Mouse (Mus musculus) CH12.LX (cell line): ENCODE measurements around the gene Btbd16. TPM values are rescaled to one million over a fixed set of nuclear protein-coding genes. Genes with fewer than 3 reads are reported as not detected.

ENCODE experiments used
- DNase-seq: peaks from one replicate; pipeline ENCODE4 v3.0.0-alpha.2; 2013; ENCODE audit errors: extremely low read depth
- H3K27ac ChIP-seq: 2 replicates; pipeline ENCODE4 v1.5.1; 2012; ENCODE audit warnings: low read depth, mild to moderate bottlenecking, control low read depth, moderate library complexity; ENCODE audit not compliant: insufficient read depth
- H3K27me3 ChIP-seq: replicated peaks from 2 replicates; pipeline ENCODE3; 2012; ENCODE audit warnings: inconsistent platforms
- H3K36me3 ChIP-seq, 2 experiments: replicated peaks in 1 of 2; 2 replicates each; pipeline versions ENCODE3 to v1.6.1; 2012; ENCODE audit warnings: inconsistent platforms in 1 of 2, low read length in 1 of 2, mild to moderate bottlenecking in 1 of 2, mixed read lengths in 1 of 2, moderate library complexity in 1 of 2; ENCODE audit not compliant: control insufficient read depth in 1 of 2, insufficient read depth in 1 of 2
- H3K4me1 ChIP-seq, 2 experiments: 2 replicates each; pipeline ENCODE4 v1.6.1; 2012; ENCODE audit warnings: inconsistent platforms in 1 of 2, moderate library complexity in 1 of 2; ENCODE audit not compliant: insufficient read depth in 2 of 2, control insufficient read depth in 1 of 2
- H3K4me2 ChIP-seq: 2 replicates; pipeline ENCODE4 v1.6.1; 2012; ENCODE audit warnings: low read depth, mild to moderate bottlenecking, control low read depth; ENCODE audit not compliant: poor library complexity, insufficient read depth, severe bottlenecking
- H3K4me3 ChIP-seq, 3 experiments: fragments of 150-350 bp in 1 of 3; sonication (generic) in 1 of 3; replicated peaks in 1 of 3; 2 replicates each; pipeline versions ENCODE3 to v1.5.1; 2011 to 2012; ENCODE audit warnings: low read depth in 2 of 3, low read length in 2 of 3, mild to moderate bottlenecking in 2 of 3, moderate library complexity in 2 of 3, control low read depth in 1 of 3, improper control_type of control experiment in 1 of 3, inconsistent platforms in 1 of 3, mixed read lengths in 1 of 3; ENCODE audit not compliant: poor library complexity in 1 of 3
- H3K79me2 ChIP-seq: replicated peaks from 2 replicates; pipeline ENCODE4 v1.6.1; 2012; ENCODE audit warnings: mild to moderate bottlenecking, moderate library complexity; ENCODE audit not compliant: control insufficient read depth, poor library complexity, insufficient read depth, severe bottlenecking; ENCODE audit errors: extremely low read depth
- H3K9ac ChIP-seq: 2 replicates; pipeline ENCODE4 v1.6.1; 2012; ENCODE audit warnings: low read depth, mild to moderate bottlenecking, control low read depth, moderate library complexity; ENCODE audit not compliant: insufficient read depth
- H3K9me3 ChIP-seq: replicated peaks from 2 replicates; pipeline ENCODE3; 2012; ENCODE audit warnings: low read length, inconsistent platforms, mixed read lengths
- CTCF ChIP-seq, 2 experiments: IDR thresholded peaks in 1 of 2; conservative IDR thresholded peaks in 1 of 2; 2 replicates each; pipeline ENCODE4 v1.5.1; 2011 to 2012; ENCODE audit warnings: low read depth in 2 of 2, low read length in 2 of 2, improper control_type of control experiment in 1 of 2, inconsistent platforms in 1 of 2, mild to moderate bottlenecking in 1 of 2, moderate library complexity in 1 of 2
- JUND ChIP-seq: conservative IDR thresholded peaks from 2 replicates; pipeline ENCODE4 v1.6.1; 2011; ENCODE audit warnings: low read depth, low read length, improper control_type of control experiment
- MAFK ChIP-seq: IDR thresholded peaks from 2 replicates; pipeline ENCODE4 v1.6.1; 2011; ENCODE audit warnings: low read length, improper control_type of control experiment; ENCODE audit not compliant: insufficient replicate concordance
- MYC ChIP-seq: IDR thresholded peaks from 2 replicates; pipeline ENCODE4 v1.6.1; 2011; ENCODE audit warnings: low read depth, mild to moderate bottlenecking, improper control_type of control experiment, low read length
- NELFE ChIP-seq: IDR thresholded peaks from 2 replicates; pipeline ENCODE4 v1.6.1; 2011; ENCODE audit warnings: low read depth, low read length, improper control_type of control experiment
- RAD21 ChIP-seq: IDR thresholded peaks from 2 replicates; pipeline ENCODE4 v1.6.1; 2011; ENCODE audit warnings: low read depth, mild to moderate bottlenecking, low read length, improper control_type of control experiment, moderate library complexity
- RCOR1 ChIP-seq: conservative IDR thresholded peaks from 2 replicates; pipeline ENCODE4 v1.6.1; 2012; ENCODE audit warnings: low read depth, mild to moderate bottlenecking, inconsistent platforms, low read length, improper control_type of control experiment
- SIN3A ChIP-seq: IDR thresholded peaks from 2 replicates; pipeline ENCODE4 v1.6.1; 2012; ENCODE audit warnings: low read length, improper control_type of control experiment, inconsistent platforms
- SMC3 ChIP-seq: IDR thresholded peaks from 2 replicates; pipeline ENCODE4 v1.6.1; 2011; ENCODE audit warnings: low read depth, low read length, improper control_type of control experiment
- USF1 ChIP-seq: IDR thresholded peaks from 2 replicates; pipeline ENCODE4 v1.6.1; 2014; ENCODE audit warnings: low read depth, mild to moderate bottlenecking, inconsistent platforms, low read length, improper control_type of control experiment
- dilution Hi-C: fragments of 300-500 bp; cut with MboI; formaldehyde crosslinking; loops from 2 replicates; pipeline ENCODE4 v1.14.3; 2020; ENCODE audit warnings: low sequenced_read_pairs; ENCODE audit not compliant: extremely low pct_unique_long_range_greater_than_20kb, extremely low pct_ligation_motif_present
- in situ Hi-C: fragments of 300-500 bp; cut with MboI; formaldehyde crosslinking; loops from 3 replicates; pipeline ENCODE4 v1.14.3; 2019; ENCODE audit warnings: low sequenced_read_pairs, low pct_ligation_motif_present, low pct_unique_long_range_greater_than_20kb, mixed read lengths
- polyA plus RNA-seq: library from polyadenylated mRNA; unstranded; fragments of >175 nt; gene quantifications from 2 replicates; pipeline ENCODE4 v1.2.1, GENCODE M21; 2012; ENCODE audit warnings: low read depth; ENCODE audit not compliant: insufficient read length
- total RNA-seq, 2 experiments: library from RNA; depleted of rRNA; stranded (reverse); fragments of 300-350 nt in 1 of 2; fragments of >200 nt in 1 of 2; gene quantifications; 2 replicates each; pipeline ENCODE4 v1.2.3; 2012 to 2014

Btbd16 gene
- total and polyA plus RNA-seq, 3 experiments = not detected

GRCm38 (mm10) chr7:130734195-130734787 is 39.6 kb upstream of the Btbd16 start:
- no peak for TF ChIP-seq MAFK
- no peak for TF ChIP-seq NELFE
- TF ChIP-seq CTCF (conservative IDR thresholded peaks at IDR 0.05 in 1 of 2, IDR thresholded peaks at IDR 0.05 in 1 of 2; ENCODE audit: low read depth in 2 of 2, low read length in 2 of 2) = peak; percentile 10 to 47; a peak in 2 of 4 replicates
- Histone ChIP-seq H3K9me3 (peaks cover 2% of the 10 kb centered on the region), H3K4me1 (no peaks in the 10 kb centered on the region), H3K79me2 (no peaks in the 10 kb centered on the region), H3K27ac (no peak overlapping the region), H3K27me3 (peaks cover 69% of the 10 kb centered on the region), H3K4me2 (no peak overlapping the region), H3K4me3 (no peak overlapping the region), H3K36me3 (no peaks in the 10 kb centered on the region), H3K9ac (no peak overlapping the region)
- dilution Hi-C loops (no loop called here), in situ Hi-C loops (no loop called here)
- no peak for DNase-seq

- dilution Hi-C loops = no loop called here
Measured at GRCm38 (mm10) chr7:130741099-130741498, 32.8 kb upstream of the Btbd16 start.

DNA sequence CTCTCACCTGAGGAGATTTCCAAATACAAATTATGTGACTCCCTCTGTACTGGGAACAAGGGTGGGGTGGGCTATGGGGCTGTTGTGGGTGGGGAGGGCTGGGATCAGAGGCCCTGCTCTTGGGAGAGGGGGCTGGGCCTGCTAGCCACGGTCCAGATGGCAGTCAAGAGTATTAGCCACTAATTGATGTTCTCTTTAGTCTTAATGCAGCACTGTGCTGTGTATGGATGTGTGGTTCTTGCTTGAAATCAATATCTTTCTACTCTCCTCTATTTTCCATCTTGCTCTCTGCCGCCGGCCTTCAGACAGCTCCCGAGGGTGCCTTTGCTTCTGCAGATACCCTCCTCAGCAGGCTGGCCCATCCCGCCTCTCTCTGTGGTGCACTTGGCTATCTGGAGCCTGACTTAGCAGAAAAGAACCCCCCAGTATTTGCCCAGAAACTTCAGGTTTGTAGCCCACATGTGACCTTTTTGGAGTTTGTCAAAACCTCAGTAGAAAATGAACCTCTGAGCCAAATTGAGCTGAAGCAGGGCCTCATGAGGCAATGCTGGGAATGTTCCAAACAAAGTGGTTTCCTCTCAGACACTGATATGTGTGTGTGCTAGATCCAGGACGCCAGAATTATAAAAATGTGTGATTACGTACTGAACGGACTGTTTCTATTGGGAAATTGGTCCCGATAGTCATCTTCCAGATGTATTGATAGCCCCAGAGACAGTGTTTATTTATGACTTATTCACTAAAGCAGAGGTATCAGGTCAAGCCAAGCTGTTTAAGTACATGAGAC is 30.4 kb upstream of the Btbd16 start:
- in situ Hi-C loops (no loop called here), dilution Hi-C loops (no loop called here)
- TF ChIP-seq RCOR1 (no peak), USF1 (no peak), MYC (no peak)
- H3K27ac ChIP-seq = no peak overlapping the region
- no peaks in the 10 kb centered on the region for H3K36me3 ChIP-seq
- H3K79me2 ChIP-seq = no peaks in the 10 kb centered on the region
- no peak for DNase-seq
- peaks cover 3% of the 10 kb centered on the region for H3K9me3 ChIP-seq
- H3K9ac ChIP-seq = no peak overlapping the region
- peaks cover 51% of the 10 kb centered on the region for H3K27me3 ChIP-seq
- H3K4me1 ChIP-seq = peaks cover 3% of the 10 kb centered on the region in 2 experiments; a peak in 1 of 4 replicates
- H3K4me3 ChIP-seq = no peak overlapping the region
- H3K4me2 ChIP-seq = no peak overlapping the region

More at GRCm38 (mm10) chr7:130741099-130741498, 32.8 kb upstream of the Btbd16 start:
- Histone ChIP-seq H3K27ac (no peak overlapping the region), H3K4me2 (no peak overlapping the region), H3K9ac (no peak overlapping the region), H3K4me1 (peaks cover 3% of the 10 kb centered on the region in 2 experiments; a peak in 1 of 4 replicates), H3K9me3 (peaks cover 3% of the 10 kb centered on the region), H3K27me3 (peaks cover 63% of the 10 kb centered on the region), H3K4me3 (no peak overlapping the region), H3K36me3 (no peaks in the 10 kb centered on the region), H3K79me2 (no peaks in the 10 kb centered on the region)
- in situ Hi-C loops = no loop called here
- TF ChIP-seq NELFE = no peak
- peak in 1 of 2 experiments; percentile 49; a peak in 2 of 4 replicates for TF ChIP-seq CTCF (conservative IDR thresholded peaks at IDR 0.05 in 1 of 2, IDR thresholded peaks at IDR 0.05 in 1 of 2; ENCODE audit: low read depth in 2 of 2, low read length in 2 of 2)
- no peak for TF ChIP-seq JUND
- peak; percentile 26 for TF ChIP-seq RAD21
- no peak for TF ChIP-seq SIN3A
- 0 out of 2 replicates have a peak, but pooled peaks have one; percentile 5 for TF ChIP-seq SMC3
- DNase-seq = no peak
